Mouse (Mus musculus): ENCODE results near the gene Cacna1d. TPM values are rescaled to one million over a fixed set of nuclear protein-coding genes. Genes with fewer than 3 reads are reported as not detected.

Gene Cacna1d
- polyA plus RNA-seq, 1 experiment from 2014 or later = 3.0 TPM

- no peak for DNase-seq (ENCODE audit: low spot score)
- WGBS = 78% methylated on average over 5 of the region's 5 CpGs
- Histone ChIP-seq H3K9ac (ENCODE audit: low read depth, low read length) (no peak overlapping the region), H3K4me1 (replicated peaks; ENCODE audit: insufficient read depth, low read length) (no peaks in the 10 kb centered on the region; the same call in 1 of the 2 replicates), H3K27ac (no peak overlapping the region), H3K36me3 (ENCODE audit: insufficient read depth, low read length) (peaks cover 17% of the 10 kb centered on the region), H3K9me3 (replicated peaks; ENCODE audit: low read length) (no peaks in the 10 kb centered on the region), H3K4me3 (replicated peaks; ENCODE audit: low read depth, low read length) (no peak overlapping the region), H3K27me3 (ENCODE audit: insufficient read depth, low read length) (no peaks in the 10 kb centered on the region), H3K4me2 (ENCODE audit: low read length) (no peak overlapping the region)
- no peak for ATAC-seq (replicated peaks; ENCODE audit: low FRiP score, low read depth)
- no peak for TF ChIP-seq CTCF (IDR thresholded peaks at IDR 0.05; ENCODE audit: low read depth)
These were observed 37.7 kb upstream of the Cacna1d start for GRCm38 (mm10) chr14:30528961-30529360.

- no peak for TF ChIP-seq CTCF (IDR thresholded peaks at IDR 0.05; ENCODE audit: low read depth)
- no peak overlapping the region for H3K4me3 ChIP-seq (replicated peaks; ENCODE audit: low read depth, low read length)
- no peaks in the 10 kb centered on the region for H3K9me3 ChIP-seq (replicated peaks; ENCODE audit: low read length)
- H3K27me3 ChIP-seq (ENCODE audit: insufficient read depth, low read length) = no peaks in the 10 kb centered on the region
- H3K4me2 ChIP-seq (ENCODE audit: low read length) = no peak overlapping the region
- ATAC-seq (replicated peaks; ENCODE audit: low FRiP score, low read depth) (no peak), DNase-seq (ENCODE audit: low spot score) (no peak)
- no peak overlapping the region for H3K9ac ChIP-seq (ENCODE audit: low read depth, low read length)
- no peaks in the 10 kb centered on the region; the same call in 1 of the 2 replicates for H3K4me1 ChIP-seq (replicated peaks; ENCODE audit: insufficient read depth, low read length)
- H3K36me3 ChIP-seq (ENCODE audit: insufficient read depth, low read length) = peaks cover 23% of the 10 kb centered on the region
- H3K27ac ChIP-seq = no peak overlapping the region
- WGBS = 77% methylated on average over 10 of the region's 10 CpGs
These were observed 37.1 kb upstream of the Cacna1d start for GRCm38 (mm10) chr14:30528392-30528791.

- Histone ChIP-seq H3K27ac (no peak overlapping the region), H3K9ac (ENCODE audit: low read depth, low read length) (no peak overlapping the region), H3K36me3 (ENCODE audit: insufficient read depth, low read length) (peaks cover 66% of the 10 kb centered on the region), H3K4me1 (replicated peaks; ENCODE audit: insufficient read depth, low read length) (no peaks in the 10 kb centered on the region), H3K9me3 (replicated peaks; ENCODE audit: low read length) (no peaks in the 10 kb centered on the region), H3K27me3 (ENCODE audit: insufficient read depth, low read length) (no peaks in the 10 kb centered on the region), H3K4me3 (replicated peaks; ENCODE audit: low read depth, low read length) (no peak overlapping the region), H3K4me2 (ENCODE audit: low read length) (no peak overlapping the region)
- no peak for ATAC-seq (replicated peaks; ENCODE audit: low FRiP score, low read depth)
- DNase-seq (ENCODE audit: low spot score) = no peak
- 81% methylated on average over 6 of the region's 6 CpGs for WGBS
- TF ChIP-seq CTCF (IDR thresholded peaks at IDR 0.05; ENCODE audit: low read depth) = no peak
These were observed 32.1 kb upstream of the Cacna1d start for GRCm38 (mm10) chr14:30523356-30523755.

DNA sequence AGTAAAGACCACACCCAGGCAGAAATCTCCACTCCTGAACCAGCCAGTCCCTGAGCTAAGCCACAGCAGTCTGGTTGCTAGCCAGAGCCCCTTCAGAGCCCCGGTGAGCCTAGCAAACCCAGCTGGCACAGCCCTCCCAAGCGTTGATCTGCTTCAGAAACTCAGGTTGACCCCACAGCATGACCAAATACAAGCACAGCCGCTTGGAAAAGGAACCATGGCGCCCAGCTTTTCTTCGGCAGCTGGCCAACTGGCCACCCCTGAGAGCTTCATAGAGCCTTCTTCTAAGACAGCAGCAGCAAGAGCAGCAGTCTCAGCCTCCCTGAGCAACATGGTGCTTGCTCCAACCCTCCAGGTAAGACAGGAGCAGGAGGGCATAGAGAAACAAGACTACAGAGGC, 28.1 kb upstream of the Cacna1d start:
- H3K9me3 ChIP-seq (replicated peaks; ENCODE audit: low read length) = no peaks in the 10 kb centered on the region
- no peak overlapping the region for H3K4me2 ChIP-seq (ENCODE audit: low read length)
- H3K9ac ChIP-seq (ENCODE audit: low read depth, low read length) = no peak overlapping the region
- 90% methylated on average over 5 of the region's 5 CpGs for WGBS
- TF ChIP-seq CTCF (IDR thresholded peaks at IDR 0.05; ENCODE audit: low read depth) = no peak
- H3K36me3 ChIP-seq (ENCODE audit: insufficient read depth, low read length) = peaks cover 54% of the 10 kb centered on the region
- no peaks in the 10 kb centered on the region for H3K4me1 ChIP-seq (replicated peaks; ENCODE audit: insufficient read depth, low read length)
- ATAC-seq (replicated peaks; ENCODE audit: low FRiP score, low read depth) (no peak), DNase-seq (ENCODE audit: low spot score) (no peak)
- no peaks in the 10 kb centered on the region for H3K27me3 ChIP-seq (ENCODE audit: insufficient read depth, low read length)
- H3K27ac ChIP-seq = no peak overlapping the region
- no peak overlapping the region for H3K4me3 ChIP-seq (replicated peaks; ENCODE audit: low read depth, low read length)

DNA sequence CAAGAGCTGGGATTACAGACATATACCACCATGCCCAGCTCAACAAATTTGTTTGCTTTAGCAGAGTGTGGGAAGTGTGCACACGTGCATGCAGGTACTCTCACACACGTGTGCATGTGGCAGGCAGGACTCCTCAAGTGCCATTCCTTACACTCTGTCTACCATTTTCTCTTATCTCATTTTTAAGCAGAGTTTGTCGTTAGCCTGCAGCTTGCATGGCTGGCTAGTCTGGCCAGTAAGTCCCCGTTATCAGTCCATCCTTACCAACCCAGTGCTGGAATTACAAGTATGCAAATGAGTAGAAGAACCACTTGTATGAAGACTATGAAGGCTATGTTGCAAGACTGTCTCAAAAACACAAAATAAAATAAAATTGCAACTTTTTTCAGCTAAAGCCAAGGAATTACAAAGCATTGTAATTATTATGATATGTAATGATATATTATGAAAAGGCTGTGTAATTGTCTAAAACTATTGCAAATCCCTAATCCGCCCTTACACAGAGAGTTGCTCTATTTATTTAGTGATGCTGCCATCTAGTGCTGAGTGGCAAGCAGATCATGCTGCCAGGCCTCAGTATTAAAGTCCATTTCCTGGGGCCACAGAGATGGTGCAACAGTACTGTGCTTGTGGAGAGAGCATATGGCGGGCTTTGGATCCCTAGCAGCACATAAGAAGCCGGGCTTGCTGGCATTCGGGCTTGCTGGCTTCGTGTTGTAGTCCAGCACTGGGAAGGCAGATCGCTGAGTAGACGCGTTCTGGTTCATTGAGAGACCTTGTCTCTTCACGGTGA, 24.9 kb upstream of the Cacna1d start:
- Histone ChIP-seq H3K4me1 (replicated peaks; ENCODE audit: insufficient read depth, low read length) (no peaks in the 10 kb centered on the region), H3K4me3 (replicated peaks; ENCODE audit: low read depth, low read length) (no peak overlapping the region), H3K27ac (no peak overlapping the region), H3K27me3 (ENCODE audit: insufficient read depth, low read length) (no peaks in the 10 kb centered on the region), H3K36me3 (ENCODE audit: insufficient read depth, low read length) (peaks cover 38% of the 10 kb centered on the region), H3K4me2 (ENCODE audit: low read length) (no peak overlapping the region), H3K9me3 (replicated peaks; ENCODE audit: low read length) (no peaks in the 10 kb centered on the region), H3K9ac (ENCODE audit: low read depth, low read length) (no peak overlapping the region)
- peak; percentile 71 for TF ChIP-seq CTCF (IDR thresholded peaks at IDR 0.05; ENCODE audit: low read depth)
- ATAC-seq (replicated peaks; ENCODE audit: low FRiP score, low read depth) (0 out of 2 replicates have a peak, but pooled peaks have one; percentile 36), DNase-seq (ENCODE audit: low spot score) (peak; percentile 67)
- WGBS = 86% methylated on average over 13 of the region's 13 CpGs

DNA sequence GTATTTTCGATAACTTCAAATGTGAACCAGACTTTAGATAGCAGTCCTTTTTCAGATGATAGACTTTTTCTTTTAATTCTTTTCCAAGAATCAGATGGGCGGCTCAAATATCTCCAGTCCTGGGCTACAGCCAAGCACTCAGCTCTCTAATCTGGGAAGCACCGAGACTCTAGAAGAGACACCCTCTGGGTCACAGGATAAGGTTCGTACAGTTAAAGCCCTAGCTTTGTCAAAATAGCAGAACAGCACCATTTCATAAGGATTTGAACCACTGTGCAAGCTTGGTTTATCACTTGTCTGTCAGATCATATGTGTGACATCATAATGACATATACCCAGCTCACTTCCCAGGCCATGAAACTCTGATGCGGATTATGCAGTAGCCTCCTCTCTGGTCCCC, 21.6 kb upstream of the Cacna1d start:
- Histone ChIP-seq H3K4me2 (ENCODE audit: low read length) (no peak overlapping the region), H3K9me3 (replicated peaks; ENCODE audit: low read length) (no peaks in the 10 kb centered on the region), H3K4me1 (replicated peaks; ENCODE audit: insufficient read depth, low read length) (no peaks in the 10 kb centered on the region), H3K4me3 (replicated peaks; ENCODE audit: low read depth, low read length) (no peak overlapping the region), H3K9ac (ENCODE audit: low read depth, low read length) (no peak overlapping the region), H3K36me3 (ENCODE audit: insufficient read depth, low read length) (peaks cover 23% of the 10 kb centered on the region), H3K27ac (no peak overlapping the region), H3K27me3 (ENCODE audit: insufficient read depth, low read length) (no peaks in the 10 kb centered on the region)
- ATAC-seq (replicated peaks; ENCODE audit: low FRiP score, low read depth) (no peak), DNase-seq (ENCODE audit: low spot score) (no peak)
- TF ChIP-seq CTCF (IDR thresholded peaks at IDR 0.05; ENCODE audit: low read depth) = no peak
- WGBS = 79% methylated on average over 5 of the region's 5 CpGs

All from kidney, postnatal 0 days (tissue).